Mouse (Mus musculus) central nervous system, embryonic 14 days (tissue): ENCODE measurements around the gene Prdm12. TPM values are rescaled to one million over a fixed set of nuclear protein-coding genes. Genes with fewer than 3 reads are reported as not detected.

Source experiments
- polyA plus RNA-seq: library from polyadenylated mRNA; depleted of rRNA; stranded (reverse); fragments of >200 nt; gene quantifications from 2 replicates; pipeline ENCODE4 v1.2.3, GENCODE M21; 2012; rRNA removed

Prdm12 gene
- polyA plus RNA-seq: 6.0 and 10.3 TPM in 2 replicates

GRCm38 (mm10) chr2:31639901-31640608, at the start of gene Prdm12:
Gene Prdm12 (plus strand): TSS chr2:31640037.

GRCm38 (mm10) chr2:31670551-31671035, 30.8 kb downstream of the Prdm12 start, which contains the start of gene Exosc2:
Gene Exosc2 (plus strand): TSS chr2:31670715.

GRCm38 (mm10) chr2:31688074-31688925, 48.5 kb downstream of the Prdm12 start, which contains the start of gene Abl1:
Gene Abl1 (plus strand): TSS chr2:31688376.

Other genes starting within 250 kb of the Prdm12 start
- gene Ass1, start 169.8 kb upstream of the Prdm12 start, polyA plus RNA-seq: 5.7 and 8.9 TPM in 2 replicates
- gene Fubp3, start 67.4 kb upstream of the Prdm12 start, polyA plus RNA-seq: 61.1 and 63.7 TPM in 2 replicates
- 40.8 and 43.0 TPM in 2 replicates for gene Exosc2, start 30.7 kb downstream of the Prdm12 start, polyA plus RNA-seq
- 60.2 and 66.5 TPM in 2 replicates for gene Abl1, start 48.3 kb downstream of the Prdm12 start, polyA plus RNA-seq
- gene Qrfp, start 170.5 kb downstream of the Prdm12 start, polyA plus RNA-seq: 0.04 and 0.06 TPM in 2 replicates
- gene Fibcd1, start 206.0 kb downstream of the Prdm12 start, polyA plus RNA-seq: 4.9 and 5.3 TPM in 2 replicates
- gene Lamc3, start 247.3 kb downstream of the Prdm12 start, polyA plus RNA-seq: 5.2 and 5.5 TPM in 2 replicates